In genomic region chr2:163202553-163202883, GRCm38 (mm10) we compare ENCODE assay signal across 8 mouse cellular contexts. TPM values are rescaled to one million over a fixed set of nuclear protein-coding genes. Genes with fewer than 3 reads are reported as not detected.
DNase-seq lines count a peak whose midpoint lies in the region; ATAC-seq and TF ChIP-seq lines count a peak whose summit lies in the region.

No protein-coding gene starts in this region.

- peaks cover 8% of the 10 kb centered on the region; the same call in 1 of the 2 replicates for H3K4me1 ChIP-seq in lung, adult 2 months (ENCODE audit: control insufficient read depth, insufficient read depth, low read length)
- H3K4me1 ChIP-seq in forebrain, embryonic 11.5 days (replicated peaks; ENCODE audit: control insufficient read depth, insufficient read depth, low read length) = peaks cover 19% of the 10 kb centered on the region
- peaks cover 33% of the 10 kb centered on the region for H3K4me1 ChIP-seq in limb, embryonic 10.5 days
- 0 out of 2 replicates have a peak, but pooled peaks cover 8% of the 10 kb centered on the region for H3K4me1 ChIP-seq in neural tube, embryonic 14.5 days (ENCODE audit: control insufficient read depth, insufficient read depth, low read length)

- H3K27me3 ChIP-seq in forebrain, embryonic 11.5 days (ENCODE audit: control insufficient read depth, insufficient read depth, low read length) = peaks cover 6% of the 10 kb centered on the region
- peaks cover 84% of the 10 kb centered on the region for H3K27me3 ChIP-seq in limb, embryonic 10.5 days (ENCODE audit: low read depth, poor library complexity, severe bottlenecking)
- H3K27me3 ChIP-seq in neural tube, embryonic 14.5 days (ENCODE audit: control insufficient read depth, insufficient read depth, low read length) = peaks cover 20% of the 10 kb centered on the region

- DNase-seq in lung, adult 2 months = no peak
- no peak for DNase-seq in lung, postnatal 4 days
- no peak for DNase-seq in forebrain, embryonic 11.5 days (ENCODE audit: low spot score)
- no peak for DNase-seq in limb, embryonic 10.5 days (ENCODE audit: low spot score)
- DNase-seq in ovary, postnatal 36 days (ENCODE audit: low spot score) = no peak
- DNase-seq in spleen, postnatal 36 days (ENCODE audit: low spot score in 2 of 2) = no peak
- no peak for DNase-seq in left cerebral cortex, adult 2 months (ENCODE audit: extremely low spot score in 1 of 2, low spot score in 2 of 2)

- ATAC-seq in forebrain, embryonic 11.5 days (replicated peaks; ENCODE audit: low FRiP score) = no peak
- ATAC-seq in neural tube, embryonic 14.5 days (ENCODE audit: low read depth) = peak; percentile 16; the same call in 1 of the 2 replicates

- 7% methylated on average over 4 of the region's 4 CpGs for WGBS in lung, adult 2 months
- 3% methylated on average over 4 of the region's 4 CpGs for WGBS in forebrain, embryonic 11.5 days
- WGBS in limb, embryonic 10.5 days = 10% methylated on average over 4 of the region's 4 CpGs
- WGBS in neural tube, embryonic 14.5 days = 3% methylated on average over 4 of the region's 4 CpGs

- H3K4me2 ChIP-seq in forebrain, embryonic 11.5 days (ENCODE audit: low read depth, low read length, severe bottlenecking) = peak overlapping the region; percentile 89
- peak overlapping the region; percentile 69 for H3K4me2 ChIP-seq in neural tube, embryonic 14.5 days (ENCODE audit: low read depth, low read length)

- no peak for TF ChIP-seq CTCF in lung, adult 2 months (IDR thresholded peaks at IDR 0.05; ENCODE audit: insufficient read depth, low read length)
- no peak for TF ChIP-seq CTCF in left cerebral cortex, adult 2 months (IDR thresholded peaks at IDR 0.05)

- peak; percentile 32; the same call in 1 of the 2 replicates for TF ChIP-seq POLR2A in lung, adult 2 months (IDR thresholded peaks at IDR 0.05; ENCODE audit: borderline replicate concordance, extremely low read depth, low read depth, low read length)

- H3K4me3 ChIP-seq in lung, adult 2 months (replicated peaks; ENCODE audit: extremely low read depth, low read depth, low read length) = peak overlapping the region; percentile 64
- peak overlapping the region; percentile 67 for H3K4me3 ChIP-seq in forebrain, embryonic 11.5 days (ENCODE audit: low read depth, low read length)
- H3K4me3 ChIP-seq in limb, embryonic 10.5 days = peak overlapping the region; percentile 58
- peak overlapping the region; percentile 48 for H3K4me3 ChIP-seq in neural tube, embryonic 14.5 days (ENCODE audit: low read depth, low read length)
- no peak overlapping the region for H3K4me3 ChIP-seq in left cerebral cortex, adult 2 months

- no peaks in the 10 kb centered on the region; the same call in 1 of the 2 replicates for H3K9me3 ChIP-seq in forebrain, embryonic 11.5 days (ENCODE audit: control insufficient read depth, low read length)
- no peaks in the 10 kb centered on the region; the same call in 1 of the 2 replicates for H3K9me3 ChIP-seq in limb, embryonic 10.5 days (replicated peaks)
- H3K9me3 ChIP-seq in neural tube, embryonic 14.5 days (ENCODE audit: control insufficient read depth, low read length) = no peaks in the 10 kb centered on the region

- intact Hi-C loops in left cerebral cortex, adult 2 months (cut with DNase I) = loop anchor here (2.0 to 5.0 kb wide), 2 partner anchors 40 to 100 kb away; no protein-coding TSS in a partner anchor

- peak overlapping the region; percentile 43; the same call in 1 of the 2 replicates for H3K9ac ChIP-seq in forebrain, embryonic 11.5 days (ENCODE audit: low read length)
- H3K9ac ChIP-seq in neural tube, embryonic 14.5 days (replicated peaks; ENCODE audit: low read depth, low read length) = 0 out of 2 replicates have a peak overlapping the region, but pooled peaks have one; percentile 64

- H3K27ac ChIP-seq in forebrain, embryonic 11.5 days (ENCODE audit: low read depth, low read length) = peak overlapping the region; percentile 21; the same call in 1 of the 2 replicates
- H3K27ac ChIP-seq in limb, embryonic 10.5 days = no peak overlapping the region
- no peak overlapping the region for H3K27ac ChIP-seq in neural tube, embryonic 14.5 days (ENCODE audit: low read depth, low read length)
- H3K27ac ChIP-seq in left cerebral cortex, adult 2 months = no peak overlapping the region

- H3K36me3 ChIP-seq in forebrain, embryonic 11.5 days (ENCODE audit: control insufficient read depth, insufficient read depth, low read length) = no peaks in the 10 kb centered on the region
- no peaks in the 10 kb centered on the region for H3K36me3 ChIP-seq in limb, embryonic 10.5 days
- no peaks in the 10 kb centered on the region for H3K36me3 ChIP-seq in neural tube, embryonic 14.5 days (ENCODE audit: control insufficient read depth, insufficient read depth, low read length)

RNA-seq across cellular contexts. Expression of gene Tox2, which starts 0.4 kb away (rescaled TPM):
- 34.2 and 58.0 TPM in 2 replicates for polyA plus RNA-seq in lung, adult 2 months (2012; rRNA removed)
- polyA plus RNA-seq in forebrain, embryonic 11.5 days (2014; fragmentation: Nextera tagmentation; extraction: Ambion mirVana) = 35.0 and 35.5 TPM in 2 replicates
- 0.48 and 1.8 TPM in 2 replicates for polyA plus RNA-seq in limb, embryonic 10.5 days (2016; fragmentation: Nextera tagmentation; extraction: Ambion mirVana)
- 24.1 and 24.2 TPM in 2 replicates for polyA plus RNA-seq in neural tube, embryonic 14.5 days (2014; fragmentation: Nextera tagmentation; extraction: Ambion mirVana)
- total RNA-seq in left cerebral cortex, adult 2 months (2021) = 10 to 100 TPM; 27.8 to 28.4 TPM
